Mouse (Mus musculus): ENCODE data around the gene Def8.

DNA sequence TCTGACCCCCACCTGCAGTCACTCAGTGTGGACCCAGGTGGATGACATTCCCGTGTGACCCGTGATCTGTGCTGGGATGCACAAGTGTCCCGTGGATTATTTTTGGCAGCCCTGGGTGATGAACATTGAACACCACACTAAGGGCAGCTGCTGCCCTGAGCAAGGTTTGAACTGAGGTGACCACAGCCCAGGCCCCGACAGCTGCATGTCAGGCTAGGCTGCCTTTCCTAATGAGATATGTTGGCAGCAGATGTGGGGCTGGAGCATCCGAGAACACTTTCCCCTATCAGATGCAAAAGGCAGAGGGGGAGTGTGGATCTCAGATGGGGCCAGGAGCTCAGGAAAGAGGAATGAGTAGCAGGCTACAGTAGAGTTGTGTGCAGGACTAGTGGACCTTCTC, 87.5 kb downstream of the Def8 start:
- TF ChIP-seq CTCF (IDR thresholded peaks at IDR 0.05; ENCODE audit: low read depth) = no peak
- no peak for TF ChIP-seq EP300 (optimal IDR thresholded peaks at IDR 0.05)

Data from stomach, postnatal 0 days (tissue).